Mouse (Mus musculus): ENCODE measurements around the gene Tuba8.
A peak's percentile ranks its signal among the peaks of the same experiment; 100 is the strongest.

Gene Tuba8

GRCm38 (mm10) chr6:121194956-121195731 lies 15.4 kb upstream of the Tuba8 start:
- no peak for DNase-seq (ENCODE audit: low read depth, low spot score)

- DNase-seq (ENCODE audit: low read depth, low spot score) = peak; percentile 70
Measured at GRCm38 (mm10) chr6:121197807-121198365, 12.6 kb upstream of the Tuba8 start.

- no peak for DNase-seq (ENCODE audit: low read depth, low spot score)
Measured at GRCm38 (mm10) chr6:121200458-121200857, 10.0 kb upstream of the Tuba8 start.

- no peak for DNase-seq (ENCODE audit: low read depth, low spot score)
Measured at GRCm38 (mm10) chr6:121202026-121202425, 8.5 kb upstream of the Tuba8 start.

- no peak for DNase-seq (ENCODE audit: low read depth, low spot score)
Measured at GRCm38 (mm10) chr6:121206481-121206880, 4.0 kb upstream of the Tuba8 start.

GRCm38 (mm10) chr6:121209584-121209983 lies 912 bp upstream of the Tuba8 start:
- no peak for DNase-seq (ENCODE audit: low read depth, low spot score)

- DNase-seq (ENCODE audit: low read depth, low spot score) = no peak
Measured at GRCm38 (mm10) chr6:121210926-121211289, 412 bp downstream of the Tuba8 start.

- DNase-seq (ENCODE audit: low read depth, low spot score) = no peak
Measured at GRCm38 (mm10) chr6:121211743-121212142, 1.2 kb downstream of the Tuba8 start.

GRCm38 (mm10) chr6:121212988-121213387 lies 2.5 kb downstream of the Tuba8 start:
- DNase-seq (ENCODE audit: low read depth, low spot score) = no peak

GRCm38 (mm10) chr6:121214221-121214620 lies 3.7 kb downstream of the Tuba8 start:
- no peak for DNase-seq (ENCODE audit: low read depth, low spot score)

- no peak for DNase-seq (ENCODE audit: low read depth, low spot score)
Measured at GRCm38 (mm10) chr6:121214667-121215330, 4.3 kb downstream of the Tuba8 start.

- DNase-seq (ENCODE audit: low read depth, low spot score) = no peak
Measured at GRCm38 (mm10) chr6:121215336-121215735, 4.8 kb downstream of the Tuba8 start.

GRCm38 (mm10) chr6:121215896-121216295 lies 5.4 kb downstream of the Tuba8 start:
- no peak for DNase-seq (ENCODE audit: low read depth, low spot score)

- DNase-seq (ENCODE audit: low read depth, low spot score) = no peak
Measured at GRCm38 (mm10) chr6:121216589-121217255, 6.2 kb downstream of the Tuba8 start.

GRCm38 (mm10) chr6:121218002-121218401 lies 7.5 kb downstream of the Tuba8 start:
- DNase-seq (ENCODE audit: low read depth, low spot score) = no peak

GRCm38 (mm10) chr6:121219406-121219805 lies 8.9 kb downstream of the Tuba8 start:
- DNase-seq (ENCODE audit: low read depth, low spot score) = no peak

- DNase-seq (ENCODE audit: low read depth, low spot score) = no peak
Measured at GRCm38 (mm10) chr6:121220181-121220580, 9.7 kb downstream of the Tuba8 start.

- DNase-seq (ENCODE audit: low read depth, low spot score) = no peak
Measured at GRCm38 (mm10) chr6:121221876-121222597, 11.5 kb downstream of the Tuba8 start.

GRCm38 (mm10) chr6:121223001-121223400 lies 12.5 kb downstream of the Tuba8 start:
- no peak for DNase-seq (ENCODE audit: low read depth, low spot score)

- no peak for DNase-seq (ENCODE audit: low read depth, low spot score)
Measured at GRCm38 (mm10) chr6:121224067-121224466, 13.6 kb downstream of the Tuba8 start.

GRCm38 (mm10) chr6:121224993-121225392 lies 14.5 kb downstream of the Tuba8 start:
- DNase-seq (ENCODE audit: low read depth, low spot score) = no peak

- no peak for DNase-seq (ENCODE audit: low read depth, low spot score)
Measured at GRCm38 (mm10) chr6:121226043-121226442, 15.5 kb downstream of the Tuba8 start.
